Mouse (Mus musculus) forebrain, embryonic 11.5 days (tissue): ENCODE results near the gene Mob1b. TPM values are rescaled to one million over a fixed set of nuclear protein-coding genes. Genes with fewer than 3 reads are reported as not detected.

Experiments
- ATAC-seq: fragments of 200-750 bp; cut with Nextera tagmentation; replicated peaks from 2 replicates; pipeline ENCODE4 v1.8.0; 2017; ENCODE audit warnings: moderate TSS enrichment; ENCODE audit not compliant: low FRiP score
- DNase-seq: peaks from one replicate; pipeline ENCODE4 v3.0.0-alpha.2; 2017; ENCODE audit warnings: low spot score
- H3K27ac ChIP-seq: fragments of 300-500 bp; sonication (generic); 2 replicates; pipeline ENCODE4 v1.5.1; 2014; ENCODE audit warnings: low read depth, low read length
- H3K27me3 ChIP-seq: fragments of 300-500 bp; sonication (generic); 2 replicates; pipeline ENCODE4 v1.6.1; 2014; ENCODE audit warnings: mild to moderate bottlenecking, low read length, mixed read lengths; ENCODE audit not compliant: control insufficient read depth, insufficient read depth
- H3K36me3 ChIP-seq: fragments of 300-500 bp; sonication (generic); 2 replicates; pipeline ENCODE4 v1.6.1; 2014; ENCODE audit warnings: mild to moderate bottlenecking, low read length, moderate library complexity, mixed read lengths; ENCODE audit not compliant: control insufficient read depth, insufficient read depth
- H3K4me1 ChIP-seq: fragments of 300-500 bp; sonication (generic); replicated peaks from 2 replicates; pipeline ENCODE4 v1.6.1; 2014; ENCODE audit warnings: low read length, mixed read lengths; ENCODE audit not compliant: control insufficient read depth, insufficient read depth
- H3K4me2 ChIP-seq: fragments of 300-500 bp; sonication (generic); 2 replicates; pipeline ENCODE4 v1.6.1; 2014; ENCODE audit warnings: low read depth, mild to moderate bottlenecking, low read length, moderate library complexity, mixed read lengths; ENCODE audit not compliant: severe bottlenecking
- H3K4me3 ChIP-seq: fragments of 300-500 bp; sonication (generic); 2 replicates; pipeline ENCODE4 v1.5.1; 2014; ENCODE audit warnings: low read depth, low read length
- H3K9ac ChIP-seq: fragments of 300-500 bp; sonication (generic); 2 replicates; pipeline ENCODE4 v1.6.1; 2014; ENCODE audit warnings: low read length
- H3K9me3 ChIP-seq: fragments of 300-500 bp; sonication (generic); 2 replicates; pipeline ENCODE4 v1.6.1; 2016; ENCODE audit warnings: low read length, mixed read lengths; ENCODE audit not compliant: control insufficient read depth
- WGBS: fragments of 180-500 bp; shearing (Covaris S2); extraction: QIAGEN DNeasy Blood & Tissue Kit; methylation state at CpG from one replicate; pipeline ENCODE4 v1.1.7; 2014; 5-methylcytosine and 5-hydroxymethylcytosine counted together
- polyA plus RNA-seq: library from polyadenylated mRNA; unstranded; fragments of >200 nt; fragmentation: Nextera tagmentation; extraction: Ambion mirVana; gene quantifications from 2 replicates; pipeline ENCODE4 v1.2.1, GENCODE M21; 2014

Mob1b gene
- polyA plus RNA-seq = 19.8 and 22.6 TPM in 2 replicates

DNA sequence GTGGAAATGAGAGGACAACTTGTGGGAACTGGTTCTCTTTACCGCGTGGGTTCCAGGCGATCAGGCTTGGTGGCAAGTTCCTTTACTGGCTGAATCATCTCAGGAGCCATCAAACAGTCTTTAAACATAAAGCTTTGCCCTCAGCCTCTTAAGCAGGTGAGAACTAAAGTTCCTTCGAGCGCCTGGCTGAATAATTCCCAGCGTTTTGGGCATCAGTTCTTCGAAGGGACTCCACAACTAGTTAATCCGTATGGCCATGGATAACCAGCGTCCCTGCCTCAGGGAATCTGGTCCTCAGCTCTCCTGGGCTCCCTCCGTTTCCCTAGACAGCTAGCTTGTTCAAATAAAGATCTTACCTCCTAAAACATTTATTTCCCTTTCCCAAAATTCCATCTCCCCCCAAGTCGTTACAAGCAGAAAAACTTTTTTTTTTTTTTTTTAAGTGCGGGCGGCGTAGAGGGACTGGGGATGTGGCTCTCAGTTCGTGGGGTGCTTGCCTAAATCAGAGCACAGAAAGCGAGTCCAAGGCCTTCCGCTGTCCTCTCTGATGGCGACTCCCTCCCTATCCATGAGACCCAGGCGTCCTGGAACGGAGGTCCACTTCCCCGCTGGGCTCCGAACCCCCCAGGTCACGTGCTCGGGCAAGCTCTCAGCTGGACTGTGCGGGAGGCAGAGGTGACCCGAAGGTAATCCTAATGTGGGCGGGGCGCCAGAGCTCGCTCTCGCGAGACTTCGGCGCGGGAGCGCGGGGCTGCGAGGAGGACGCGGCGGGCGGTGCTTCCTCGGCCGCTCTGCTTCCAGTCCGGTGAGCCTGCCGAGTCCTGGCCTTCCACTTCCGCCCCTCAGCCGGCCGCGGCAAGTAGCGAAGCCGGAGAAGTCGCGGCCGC is at the start of gene Mob1b:
Mob1b (plus strand) TSS at position 740 of the 887 bp plus-strand sequence.
- Histone ChIP-seq H3K27me3 (no peaks in the 10 kb centered on the region), H3K9me3 (no peaks in the 10 kb centered on the region), H3K4me3 (peak within 1 kb of the TSS; percentile 99), H3K27ac (peak within 1 kb of the TSS; percentile 78), H3K9ac (peak within 1 kb of the TSS; percentile 96), H3K4me2 (peak within 1 kb of the TSS; percentile 93), H3K36me3 (no peaks in the 10 kb centered on the region), H3K4me1 (peaks cover 9% of the 10 kb centered on the region; the same call in 1 of the 2 replicates)
- 1% methylated on average over 52 of the region's 54 CpGs for WGBS
- DNase-seq = peak; percentile 98
- peak; percentile 97 for ATAC-seq

DNA sequence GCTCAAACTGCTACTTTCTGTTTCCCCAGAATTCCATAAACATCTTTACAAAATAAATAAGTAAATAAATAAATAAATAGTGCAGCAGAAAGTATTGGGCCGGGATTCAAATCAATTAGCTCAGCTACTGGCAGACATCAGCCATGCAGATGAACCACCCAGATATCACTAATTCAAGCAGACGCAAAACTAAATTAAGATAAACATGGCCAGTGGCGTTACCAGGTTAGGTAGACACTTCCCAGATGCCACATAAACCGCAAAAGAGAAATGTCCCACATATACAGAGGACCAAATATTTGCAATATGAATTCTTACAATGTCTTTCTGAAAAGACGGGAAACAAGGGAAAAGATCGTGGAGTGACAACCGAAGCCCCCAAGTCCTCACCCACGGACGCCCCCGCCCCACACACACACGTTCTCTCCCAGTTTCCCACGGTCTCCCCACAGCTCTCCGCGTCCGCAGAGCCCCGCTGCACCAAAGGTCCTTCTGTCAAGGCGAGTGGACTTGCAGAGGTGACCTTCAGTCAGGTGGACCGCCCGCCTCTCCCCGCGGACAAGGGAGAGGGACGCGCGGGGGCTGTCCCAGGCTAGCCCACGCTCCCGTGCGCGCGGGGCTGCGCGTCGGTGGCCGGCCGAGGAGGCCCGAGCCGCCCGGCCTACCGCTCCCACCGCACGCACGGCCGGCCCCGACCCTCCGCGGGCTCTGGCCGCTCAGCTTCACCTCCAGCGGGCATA is 45.8 kb upstream of the Mob1b start:
- H3K36me3 ChIP-seq = peaks cover 2% of the 10 kb centered on the region; the same call in 1 of the 2 replicates
- DNase-seq = no peak
- no peaks in the 10 kb centered on the region for H3K27me3 ChIP-seq
- peak overlapping the region; percentile 95 for H3K4me3 ChIP-seq
- H3K9ac ChIP-seq = peak overlapping the region; percentile 98
- peak; percentile 52 for ATAC-seq
- no peaks in the 10 kb centered on the region for H3K9me3 ChIP-seq
- peak overlapping the region; percentile 95 for H3K27ac ChIP-seq
- 1% methylated on average over 46 of the region's 47 CpGs for WGBS
- H3K4me2 ChIP-seq = peak overlapping the region; percentile 67
- H3K4me1 ChIP-seq = peaks cover 8% of the 10 kb centered on the region; the same call in 1 of the 2 replicates

DNA sequence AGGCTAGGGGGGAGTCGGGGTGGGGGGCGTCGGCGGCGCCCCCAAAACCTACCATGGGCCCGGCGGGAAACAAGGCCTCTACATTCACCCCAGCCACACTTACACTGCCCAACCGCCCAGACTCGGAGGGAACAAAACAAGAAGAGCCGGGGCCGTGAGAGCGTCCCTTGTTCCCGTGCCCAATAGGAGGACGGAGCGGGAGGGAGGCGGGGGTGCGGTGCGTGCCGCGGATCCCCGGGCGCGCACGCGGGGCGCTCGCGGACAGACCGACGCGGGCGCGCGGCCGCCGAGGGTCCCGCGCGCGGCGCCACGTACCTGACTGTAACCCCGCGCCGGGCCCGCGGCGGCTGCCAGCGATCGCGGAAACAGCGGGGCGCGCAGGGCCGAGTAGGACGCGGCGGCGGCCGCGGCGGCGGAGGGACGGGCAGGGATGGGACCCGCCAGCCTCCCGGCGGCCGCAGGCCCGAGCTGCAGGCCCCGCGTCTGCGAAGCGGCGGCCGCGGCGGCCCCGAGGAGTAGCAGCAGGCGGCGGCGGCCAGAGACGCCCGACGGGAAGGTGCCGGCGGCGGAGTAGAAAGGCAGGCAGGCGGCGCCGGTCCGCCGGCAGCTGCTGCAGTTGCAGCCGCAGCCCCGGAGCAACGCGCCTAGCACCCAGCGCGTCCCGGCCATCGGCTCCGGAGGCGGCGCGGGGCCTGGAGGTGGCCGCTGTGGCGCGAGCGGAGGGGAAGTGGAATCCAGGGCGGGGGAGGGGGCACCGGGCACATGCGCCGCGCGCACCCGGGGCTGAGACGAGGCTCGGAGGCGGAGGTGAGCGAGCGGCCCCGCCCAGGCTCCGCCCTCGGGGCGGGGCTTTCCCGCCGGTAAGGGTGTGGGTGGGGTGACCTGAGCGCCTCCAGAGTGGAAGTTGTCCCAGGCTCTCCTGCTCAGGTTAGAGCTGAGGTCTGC is 44.9 kb upstream of the Mob1b start, which contains the start of gene Grsf1:
Grsf1 (minus strand) TSS at position 729 of the 945 bp plus-strand sequence.
- peak within 1 kb of the TSS; percentile 98 for H3K9ac ChIP-seq
- no peaks in the 10 kb centered on the region; the same call in 1 of the 2 replicates for H3K36me3 ChIP-seq
- no peaks in the 10 kb centered on the region for H3K27me3 ChIP-seq
- peak; percentile 92 for ATAC-seq
- peak within 1 kb of the TSS; percentile 95 for H3K27ac ChIP-seq
- H3K4me3 ChIP-seq = peak within 1 kb of the TSS; percentile 95
- WGBS = under 1% methylated on average over 63 of the region's 127 CpGs
- peaks cover 8% of the 10 kb centered on the region; the same call in 1 of the 2 replicates for H3K4me1 ChIP-seq
- peak; percentile 96 for DNase-seq
- H3K9me3 ChIP-seq = no peaks in the 10 kb centered on the region
- H3K4me2 ChIP-seq = peak within 1 kb of the TSS; percentile 67

DNA sequence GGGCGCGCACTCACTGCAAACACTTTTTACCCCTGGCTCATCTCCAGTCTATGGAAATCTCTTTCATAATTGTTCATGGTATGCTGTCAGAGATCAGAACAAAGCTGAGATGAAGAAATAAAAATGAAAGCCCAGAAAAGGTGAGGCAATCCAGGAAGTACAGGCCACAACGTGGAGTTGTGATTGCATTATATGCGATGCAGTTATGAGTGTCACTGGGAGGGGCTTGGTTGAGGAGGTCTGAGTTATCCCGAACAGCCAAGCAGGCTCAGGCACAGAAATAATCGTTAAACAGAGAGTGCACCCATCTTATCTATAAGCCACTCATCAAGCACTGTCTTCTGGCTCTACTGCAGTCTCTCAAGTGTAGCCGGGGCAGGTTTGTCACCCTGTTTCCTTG is 41.7 kb upstream of the Mob1b start:
- H3K36me3 ChIP-seq = no peaks in the 10 kb centered on the region
- H3K4me1 ChIP-seq = peaks cover 3% of the 10 kb centered on the region; the same call in 1 of the 2 replicates
- no peak overlapping the region for H3K27ac ChIP-seq
- no peak overlapping the region for H3K9ac ChIP-seq
- WGBS = 64% methylated on average over 7 of the region's 7 CpGs
- H3K4me2 ChIP-seq = no peak overlapping the region
- DNase-seq = no peak
- H3K27me3 ChIP-seq = no peaks in the 10 kb centered on the region
- no peaks in the 10 kb centered on the region for H3K9me3 ChIP-seq
- H3K4me3 ChIP-seq = no peak overlapping the region
- no peak for ATAC-seq

DNA sequence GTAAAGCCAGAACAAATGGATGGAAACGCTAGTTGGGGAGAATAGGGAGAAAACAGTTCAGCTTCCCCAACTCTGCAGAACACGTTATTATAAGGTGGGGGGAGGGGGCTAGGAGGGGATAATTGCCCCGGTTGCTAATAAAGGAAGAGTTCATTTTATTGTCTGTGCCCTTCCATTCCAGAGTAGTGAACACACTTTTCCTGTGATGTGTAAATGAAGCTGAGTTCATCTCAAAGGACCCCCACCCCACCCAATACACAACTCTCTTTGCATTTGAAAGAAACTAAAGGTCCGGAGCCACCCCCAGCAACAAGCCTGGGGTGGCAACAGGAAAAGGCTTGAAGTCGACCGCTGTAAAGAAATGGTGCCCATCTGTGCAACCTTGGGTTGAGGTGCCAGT is 41.3 kb upstream of the Mob1b start:
- no peak for ATAC-seq

DNA sequence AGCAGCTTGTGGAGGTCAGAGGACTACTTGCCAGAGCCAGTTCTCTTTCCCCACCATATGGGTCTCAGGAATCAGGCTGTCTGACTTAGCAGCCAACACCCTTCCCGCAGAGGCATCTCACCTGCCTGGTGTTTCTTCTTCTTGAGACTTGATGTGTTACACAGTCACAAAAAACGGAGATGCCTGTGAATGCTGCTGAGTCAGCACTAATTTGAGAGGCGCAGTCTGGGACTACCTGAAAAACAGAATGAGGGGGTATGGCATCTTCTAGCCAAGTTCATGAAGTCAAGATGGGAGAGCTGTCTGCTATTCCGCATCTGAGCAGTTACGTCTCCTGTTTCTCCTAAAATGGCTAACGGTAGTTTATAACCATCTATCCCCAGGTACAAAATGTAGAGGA is 40.1 kb upstream of the Mob1b start:
- WGBS = 92% methylated on average over 6 of the region's 6 CpGs
- H3K27ac ChIP-seq = no peak overlapping the region
- no peaks in the 10 kb centered on the region for H3K36me3 ChIP-seq
- ATAC-seq (no peak), DNase-seq (no peak)
- no peak overlapping the region for H3K4me3 ChIP-seq
- H3K9ac ChIP-seq = no peak overlapping the region
- no peaks in the 10 kb centered on the region for H3K27me3 ChIP-seq
- peaks cover 2% of the 10 kb centered on the region; the same call in 1 of the 2 replicates for H3K4me1 ChIP-seq
- no peaks in the 10 kb centered on the region for H3K9me3 ChIP-seq
- H3K4me2 ChIP-seq = no peak overlapping the region

More for the DNA sequence above, 41.3 kb upstream of the Mob1b start:
- 22% methylated on average over 6 of the region's 6 CpGs for WGBS
- Histone ChIP-seq H3K9me3 (no peaks in the 10 kb centered on the region), H3K9ac (no peak overlapping the region), H3K27me3 (no peaks in the 10 kb centered on the region), H3K36me3 (no peaks in the 10 kb centered on the region), H3K4me2 (no peak overlapping the region), H3K4me1 (peaks cover 2% of the 10 kb centered on the region; the same call in 1 of the 2 replicates), H3K27ac (no peak overlapping the region), H3K4me3 (no peak overlapping the region)
- DNase-seq = no peak

DNA sequence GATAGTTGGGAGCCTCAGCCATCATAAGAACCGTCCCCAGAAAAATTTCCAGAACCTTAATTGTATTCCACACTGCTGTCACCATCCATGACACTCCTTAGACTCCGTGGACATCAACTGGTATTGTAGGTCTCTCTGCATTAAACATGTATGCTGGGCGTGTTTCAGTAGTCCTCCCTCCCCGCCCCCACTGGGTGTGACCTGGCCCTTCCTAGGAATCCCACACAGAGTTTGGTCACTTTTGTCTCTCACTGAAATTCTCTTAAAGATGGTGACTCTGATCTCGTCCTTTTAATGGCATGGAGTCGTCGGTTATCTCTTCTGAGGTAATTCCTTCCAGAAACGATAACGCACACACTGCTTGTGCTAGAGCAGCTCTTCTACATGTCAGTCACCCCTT is 36.9 kb upstream of the Mob1b start:
- H3K4me3 ChIP-seq = no peak overlapping the region
- WGBS = 88% methylated on average over 9 of the region's 9 CpGs
- H3K9ac ChIP-seq = no peak overlapping the region
- no peak for ATAC-seq
- no peak for DNase-seq
- peaks cover 2% of the 10 kb centered on the region; the same call in 1 of the 2 replicates for H3K4me1 ChIP-seq
- no peaks in the 10 kb centered on the region for H3K9me3 ChIP-seq
- no peaks in the 10 kb centered on the region for H3K27me3 ChIP-seq
- H3K27ac ChIP-seq = no peak overlapping the region
- H3K36me3 ChIP-seq = no peaks in the 10 kb centered on the region
- H3K4me2 ChIP-seq = no peak overlapping the region
